Mouse (Mus musculus) left cerebral cortex, adult 11 months (tissue): ENCODE measurements around the gene Sohlh2.
A peak's percentile ranks its signal among the peaks of the same experiment; 100 is the strongest.
"Not testable (repeated sequence)": the region's sequence is repeated elsewhere in the genome, so short reads cannot be mapped to it uniquely, and the experiment has no call there.

Experiments
- DNase-seq: peaks from one replicate; pipeline ENCODE4 v3.0.0; 2022; ENCODE audit warnings: low spot score

Sohlh2 gene

GRCm38 (mm10) chr3:55181766-55182165 lies at the start of gene Sohlh2:
Gene Sohlh2, plus strand, starts transcription at chr3:55182028.
- no peak for DNase-seq

GRCm38 (mm10) chr3:55137039-55137438 lies 44.8 kb upstream of the Sohlh2 start, which contains the start of gene Ccdc169:
Gene Ccdc169, plus strand, starts transcription at chr3:55137339.
- no peak for DNase-seq

GRCm38 (mm10) chr3:55139837-55140236 lies 42.0 kb upstream of the Sohlh2 start:
- no peak for DNase-seq

GRCm38 (mm10) chr3:55141401-55141800 lies 40.4 kb upstream of the Sohlh2 start:
- no peak for DNase-seq

GRCm38 (mm10) chr3:55144916-55145315 lies 36.9 kb upstream of the Sohlh2 start:
- DNase-seq, result no peak

- DNase-seq, result no peak
Measured at GRCm38 (mm10) chr3:55146441-55146840, 35.4 kb upstream of the Sohlh2 start.

GRCm38 (mm10) chr3:55147156-55147555 lies 34.7 kb upstream of the Sohlh2 start:
- no peak for DNase-seq

- no peak for DNase-seq
Measured at GRCm38 (mm10) chr3:55148091-55148490, 33.7 kb upstream of the Sohlh2 start.

- DNase-seq, result peak; percentile 34
Measured at GRCm38 (mm10) chr3:55151656-55152433, 30.0 kb upstream of the Sohlh2 start.

GRCm38 (mm10) chr3:55152673-55153334 lies 29.0 kb upstream of the Sohlh2 start:
- peak; percentile 25 for DNase-seq

- peak; percentile 27 for DNase-seq
Measured at GRCm38 (mm10) chr3:55154163-55154562, 27.7 kb upstream of the Sohlh2 start.

- DNase-seq, result no peak
Measured at GRCm38 (mm10) chr3:55157413-55157812, 24.4 kb upstream of the Sohlh2 start.

GRCm38 (mm10) chr3:55161144-55161543 lies 20.7 kb upstream of the Sohlh2 start:
- DNase-seq, result no peak

- DNase-seq, result no peak
Measured at GRCm38 (mm10) chr3:55163510-55163909, 18.3 kb upstream of the Sohlh2 start.

GRCm38 (mm10) chr3:55172478-55172877 lies 9.3 kb upstream of the Sohlh2 start:
- no peak for DNase-seq

- no peak for DNase-seq
Measured at GRCm38 (mm10) chr3:55177271-55177670, 4.6 kb upstream of the Sohlh2 start.

- DNase-seq, result no peak
Measured at GRCm38 (mm10) chr3:55191668-55192067, 9.8 kb downstream of the Sohlh2 start.

GRCm38 (mm10) chr3:55193351-55193750 lies 11.5 kb downstream of the Sohlh2 start:
- no peak for DNase-seq

- no peak for DNase-seq
Measured at GRCm38 (mm10) chr3:55194792-55195191, 13.0 kb downstream of the Sohlh2 start.

GRCm38 (mm10) chr3:55195581-55196327 lies 13.9 kb downstream of the Sohlh2 start:
- DNase-seq, result no peak

GRCm38 (mm10) chr3:55196328-55196710 lies 14.5 kb downstream of the Sohlh2 start:
- DNase-seq, result no peak

GRCm38 (mm10) chr3:55203621-55204020 lies 21.8 kb downstream of the Sohlh2 start:
- not testable (repeated sequence) for DNase-seq

GRCm38 (mm10) chr3:55206413-55206812 lies 24.6 kb downstream of the Sohlh2 start:
- DNase-seq, result no peak
